Mouse (Mus musculus) C2C12 (cell line): ENCODE measurements around the gene Micall1. TPM values are rescaled to one million over a fixed set of nuclear protein-coding genes. Genes with fewer than 3 reads are reported as not detected.

ENCODE experiments used
- H3K27me3 ChIP-seq: one replicate; pipeline ENCODE4 v1.6.1; 2011; ENCODE audit not compliant: control insufficient read depth, insufficient read depth, insufficient read length
- H3K36me3 ChIP-seq: one replicate; pipeline ENCODE4 v1.6.1; 2011; ENCODE audit not compliant: control insufficient read depth, insufficient read depth
- H3K4me3 ChIP-seq: one replicate; pipeline ENCODE4 v1.5.1; 2011; ENCODE audit warnings: mild to moderate bottlenecking, control low read depth; ENCODE audit not compliant: poor library complexity, insufficient read depth, severe bottlenecking
- H3K79me2 ChIP-seq: one replicate; pipeline ENCODE4 v1.6.1; 2011; ENCODE audit not compliant: control insufficient read depth, insufficient read depth
- H3K79me3 ChIP-seq: one replicate; pipeline ENCODE4 v1.6.1; 2011; ENCODE audit warnings: low read depth, control low read depth
- H3ac ChIP-seq: one replicate; pipeline ENCODE3; 2011; ENCODE audit warnings: low read depth; ENCODE audit not compliant: control insufficient read depth, insufficient read length
- CEBPB ChIP-seq: IDR thresholded peaks from one replicate; pipeline ENCODE4 v1.6.1; 2011; ENCODE audit warnings: low read depth, mild to moderate bottlenecking, control low read depth, moderate library complexity
- CTCF ChIP-seq: IDR thresholded peaks from one replicate; pipeline ENCODE4 v1.5.1; 2011; ENCODE audit not compliant: control insufficient read depth, insufficient read depth, insufficient read length
- FOSL1 ChIP-seq: IDR thresholded peaks from one replicate; pipeline ENCODE4 v1.8.0; 2011; ENCODE audit warnings: mild to moderate bottlenecking, low read length; ENCODE audit not compliant: poor library complexity, insufficient read depth, severe bottlenecking
- MAX ChIP-seq: IDR thresholded peaks from one replicate; pipeline ENCODE4 v1.6.1; 2011; ENCODE audit warnings: mild to moderate bottlenecking, control low read depth
- MYOD1 ChIP-seq: IDR thresholded peaks from one replicate; pipeline ENCODE4 v1.6.1; 2011; ENCODE audit warnings: low read depth; ENCODE audit not compliant: control insufficient read depth, insufficient read length
- MYOG ChIP-seq: IDR thresholded peaks from one replicate; pipeline ENCODE4 v1.6.1; 2011; ENCODE audit not compliant: control insufficient read depth, insufficient read length; ENCODE audit errors: extremely low read depth
- USF1 ChIP-seq: IDR thresholded peaks from one replicate; pipeline ENCODE4 v1.6.1; 2011; ENCODE audit warnings: low read depth, mild to moderate bottlenecking, control low read depth, moderate library complexity
- polyA plus RNA-seq: library from polyadenylated mRNA; unstranded; fragments of >200 nt; fragmentation: generic; extraction: Trizol; gene quantifications from one replicate; pipeline ENCODE4 v1.2.1, GENCODE M21; 2012; ENCODE audit warnings: missing spikeins

Gene Micall1
- polyA plus RNA-seq, 1 experiment, result 12.7 TPM

- H3K27me3 ChIP-seq, result no peaks in the 10 kb centered on the region
- H3ac ChIP-seq, result no peak overlapping the region
- no peak overlapping the region for H3K4me3 ChIP-seq
- TF ChIP-seq FOSL1 (no peak), MAX (no peak), MYOD1 (no peak), USF1 (no peak), CEBPB (no peak), CTCF (no peak), MYOG (no peak)
- peaks cover 34% of the 10 kb centered on the region for H3K79me2 ChIP-seq
- H3K79me3 ChIP-seq, result peaks cover 23% of the 10 kb centered on the region
- peaks cover 36% of the 10 kb centered on the region for H3K36me3 ChIP-seq
Observed at GRCm38 (mm10) chr15:79143316-79143715, 34.6 kb downstream of the Micall1 start.

GRCm38 (mm10) chr15:79144021-79144420 lies 35.3 kb downstream of the Micall1 start:
- H3K27me3 ChIP-seq, result no peaks in the 10 kb centered on the region
- peaks cover 43% of the 10 kb centered on the region for H3K36me3 ChIP-seq
- H3K79me3 ChIP-seq, result peaks cover 23% of the 10 kb centered on the region
- H3K79me2 ChIP-seq, result peaks cover 37% of the 10 kb centered on the region
- no peak overlapping the region for H3ac ChIP-seq
- TF ChIP-seq CEBPB, result no peak
- no peak for TF ChIP-seq USF1
- no peak overlapping the region for H3K4me3 ChIP-seq

GRCm38 (mm10) chr15:79145522-79145921 lies 36.8 kb downstream of the Micall1 start:
- no peak for TF ChIP-seq CEBPB
- TF ChIP-seq MYOD1, result no peak
- no peak for TF ChIP-seq CTCF
- no peak for TF ChIP-seq MAX
- no peak for TF ChIP-seq FOSL1
- Histone ChIP-seq H3K79me3 (peaks cover 23% of the 10 kb centered on the region), H3K79me2 (peaks cover 45% of the 10 kb centered on the region), H3K4me3 (no peak overlapping the region), H3K27me3 (no peaks in the 10 kb centered on the region), H3K36me3 (peaks cover 49% of the 10 kb centered on the region), H3ac (no peak overlapping the region)

- TF ChIP-seq CTCF (peak; percentile 71), USF1 (no peak)
- Histone ChIP-seq H3K4me3 (no peak overlapping the region), H3ac (no peak overlapping the region), H3K79me3 (peaks cover 5% of the 10 kb centered on the region), H3K36me3 (peaks cover 70% of the 10 kb centered on the region), H3K79me2 (peaks cover 23% of the 10 kb centered on the region), H3K27me3 (no peaks in the 10 kb centered on the region)
Observed at GRCm38 (mm10) chr15:79148533-79148932, 39.8 kb downstream of the Micall1 start.

- Histone ChIP-seq H3K4me3 (no peak overlapping the region), H3K79me3 (no peaks in the 10 kb centered on the region), H3K79me2 (peaks cover 12% of the 10 kb centered on the region), H3ac (no peak overlapping the region), H3K27me3 (peaks cover 12% of the 10 kb centered on the region), H3K36me3 (peaks cover 48% of the 10 kb centered on the region)
- TF ChIP-seq MYOD1 (no peak), MAX (no peak), USF1 (no peak), CTCF (no peak), FOSL1 (no peak), CEBPB (no peak), MYOG (no peak)
Observed at GRCm38 (mm10) chr15:79151881-79152280, 43.2 kb downstream of the Micall1 start.

- Histone ChIP-seq H3K4me3 (no peak overlapping the region), H3K27me3 (peaks cover 20% of the 10 kb centered on the region), H3K79me3 (no peaks in the 10 kb centered on the region), H3K79me2 (peaks cover 12% of the 10 kb centered on the region), H3ac (no peak overlapping the region), H3K36me3 (peaks cover 40% of the 10 kb centered on the region)
- no peak for TF ChIP-seq MYOD1
- TF ChIP-seq MYOG, result no peak
- no peak for TF ChIP-seq USF1
- TF ChIP-seq CTCF, result no peak
Observed at GRCm38 (mm10) chr15:79152709-79153108, 44.0 kb downstream of the Micall1 start.

GRCm38 (mm10) chr15:79155572-79155971 lies 46.9 kb downstream of the Micall1 start:
- Histone ChIP-seq H3ac (no peak overlapping the region), H3K4me3 (no peak overlapping the region), H3K36me3 (peaks cover 21% of the 10 kb centered on the region), H3K79me3 (no peaks in the 10 kb centered on the region), H3K27me3 (peaks cover 49% of the 10 kb centered on the region), H3K79me2 (no peaks in the 10 kb centered on the region)
- TF ChIP-seq MYOG (no peak), CTCF (no peak), MYOD1 (no peak), MAX (no peak), CEBPB (no peak), USF1 (no peak), FOSL1 (no peak)
